Mouse (Mus musculus): Measurements from ENCODE around the gene Usp43. TPM values are rescaled to one million over a fixed set of nuclear protein-coding genes. Genes with fewer than 3 reads are reported as not detected.

Usp43 gene
- total RNA-seq, 2 experiments from 2014 or later, result 3.6 to 6.0 TPM

GRCm38 (mm10) chr11:67911074-67911473, 10.9 kb downstream of the Usp43 start:
- intact Hi-C loops (cut with DNase I), result no loop called here
- no peak for DNase-seq (ENCODE audit: low spot score in 2 of 2)

DNA sequence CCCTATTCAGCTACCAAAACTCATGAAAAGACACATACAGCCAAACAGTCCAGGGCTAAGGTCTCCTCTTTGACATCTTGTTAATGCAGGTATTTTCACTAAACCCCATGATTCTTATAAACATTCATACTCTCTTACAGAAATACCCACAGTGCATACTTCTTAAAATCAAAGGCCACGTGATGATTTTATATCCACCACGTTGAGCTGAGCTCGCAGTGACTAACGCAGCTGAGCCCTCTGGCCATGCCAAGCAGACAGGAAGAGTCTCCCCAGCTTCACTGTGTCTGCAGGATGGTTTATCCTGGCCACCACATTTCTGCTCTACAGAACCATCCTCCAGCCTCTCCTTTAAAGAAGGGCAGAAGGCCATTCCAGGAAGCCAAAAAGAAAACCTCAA, 18.2 kb downstream of the Usp43 start:
- no peak for DNase-seq (ENCODE audit: low spot score in 2 of 2)
- intact Hi-C loops (cut with DNase I), result no loop called here

GRCm38 (mm10) chr11:67897064-67897560, 24.8 kb downstream of the Usp43 start:
- peak; percentile 48 to 51 for DNase-seq (ENCODE audit: low spot score in 2 of 2)

GRCm38 (mm10) chr11:67895641-67896040, 26.3 kb downstream of the Usp43 start:
- intact Hi-C loops (cut with DNase I), result no loop called here
- no peak for DNase-seq (ENCODE audit: low spot score in 2 of 2)

More at GRCm38 (mm10) chr11:67897064-67897560, 24.8 kb downstream of the Usp43 start:
- intact Hi-C loops (cut with DNase I), result no loop called here

DNA sequence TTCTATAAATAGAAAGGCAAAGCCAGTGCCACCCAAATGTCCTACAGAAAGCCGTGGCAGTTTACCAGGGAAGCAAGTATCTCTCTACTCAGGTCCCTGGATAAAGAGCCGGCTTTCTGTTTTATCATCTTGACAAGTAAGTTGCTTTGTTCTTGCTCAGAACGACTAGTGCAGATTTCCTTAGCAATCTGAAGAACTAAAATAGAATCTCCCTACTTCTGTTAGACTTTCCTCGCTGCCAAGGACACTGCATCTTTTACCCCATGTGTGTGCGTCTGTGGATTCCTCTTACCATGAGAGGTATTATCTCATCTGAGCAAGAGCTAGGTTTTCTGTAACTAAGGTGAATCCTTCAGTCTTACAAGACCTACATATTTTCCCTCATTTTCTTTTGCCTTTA, 33.4 kb downstream of the Usp43 start:
- DNase-seq (ENCODE audit: low spot score in 2 of 2), result peak in 1 of 2 experiments; percentile 15
- intact Hi-C loops (cut with DNase I), result no loop called here

DNA sequence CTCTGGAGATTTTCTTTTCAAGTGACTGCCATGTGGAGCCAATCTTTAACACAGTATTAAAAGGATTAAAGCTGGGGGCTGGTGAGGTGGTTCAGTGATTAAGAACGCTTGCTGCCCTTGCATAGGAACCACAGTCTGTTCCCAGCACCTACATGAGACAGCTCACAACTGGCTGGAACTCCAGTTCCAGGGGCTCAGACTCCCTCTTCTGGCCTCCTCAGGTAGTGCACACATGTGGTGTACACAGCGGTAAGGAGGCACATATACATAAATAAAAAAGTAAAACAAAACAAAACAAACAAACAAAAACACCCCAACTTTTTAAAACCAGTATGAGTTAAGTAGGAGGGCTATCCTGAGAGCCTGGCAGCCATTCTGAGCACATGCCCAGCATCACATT, 36.0 kb downstream of the Usp43 start:
- intact Hi-C loops (cut with DNase I), result no loop called here
- no peak for DNase-seq (ENCODE audit: low spot score in 2 of 2)

GRCm38 (mm10) chr11:67865521-67866197, 56.3 kb downstream of the Usp43 start:
- intact Hi-C loops (cut with DNase I), result no loop called here
- DNase-seq (ENCODE audit: low spot score in 2 of 2), result no peak

DNA sequence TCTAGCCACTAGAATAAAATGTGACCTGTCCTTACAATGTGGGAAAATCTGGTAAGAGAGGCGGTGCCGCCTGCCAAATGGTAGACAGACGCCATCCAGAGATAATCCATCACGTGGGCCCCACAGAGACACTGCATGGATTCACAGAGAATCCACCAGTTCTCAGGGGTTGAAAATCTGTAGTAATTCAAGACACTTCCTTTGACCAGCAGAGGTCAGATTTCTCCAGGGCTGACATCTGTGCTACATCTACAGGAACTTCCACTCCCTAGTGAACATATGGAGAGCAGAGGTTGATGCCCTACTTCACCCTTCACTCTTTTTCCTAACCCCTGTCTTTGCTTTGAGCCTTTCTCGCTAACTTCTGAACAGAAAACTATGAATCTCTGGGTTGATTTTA, 56.9 kb downstream of the Usp43 start:
- no peak for DNase-seq (ENCODE audit: low spot score in 2 of 2)
- intact Hi-C loops (cut with DNase I), result no loop called here

- intact Hi-C loops (cut with DNase I), result no loop called here
- DNase-seq (ENCODE audit: low spot score in 2 of 2), result no peak
Observed at GRCm38 (mm10) chr11:67861399-67861838, 60.5 kb downstream of the Usp43 start.

DNA sequence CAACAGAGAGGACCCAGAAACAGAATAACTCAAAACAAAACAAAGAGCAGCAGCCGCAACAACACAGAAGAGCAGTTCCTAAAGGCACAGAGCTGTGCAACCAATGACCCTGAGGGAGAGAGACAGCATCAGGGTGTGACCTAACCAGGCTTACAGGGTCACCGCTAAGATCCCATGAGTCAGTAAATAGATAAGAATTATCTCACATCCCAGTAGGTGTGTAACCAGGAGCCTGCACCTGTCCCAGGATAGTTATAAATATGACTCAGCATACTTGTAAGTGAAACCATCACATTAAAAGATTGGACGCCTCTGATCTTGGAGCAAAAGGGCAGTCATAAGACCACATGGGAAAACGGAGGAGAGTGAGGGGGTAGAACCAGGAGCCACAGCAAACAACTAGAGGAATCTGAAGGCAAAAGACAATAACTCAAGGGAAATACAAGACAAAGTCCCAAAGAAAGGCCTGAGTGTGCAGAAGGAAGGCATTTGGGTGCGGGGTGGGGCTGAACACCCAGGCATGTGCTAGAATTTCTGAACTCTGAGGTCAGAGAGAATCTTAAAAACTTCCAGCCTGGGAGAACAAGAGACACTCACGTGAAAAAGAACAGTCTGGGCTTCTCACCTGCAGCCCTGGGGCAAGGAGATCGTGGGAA, 61.1 kb downstream of the Usp43 start:
- intact Hi-C loops (cut with DNase I), result no loop called here
- DNase-seq (ENCODE audit: low spot score in 2 of 2), result no peak

GRCm38 (mm10) chr11:67858518-67858917, 63.4 kb downstream of the Usp43 start:
- intact Hi-C loops (cut with DNase I), result no loop called here
- no peak for DNase-seq (ENCODE audit: low spot score in 2 of 2)

DNA sequence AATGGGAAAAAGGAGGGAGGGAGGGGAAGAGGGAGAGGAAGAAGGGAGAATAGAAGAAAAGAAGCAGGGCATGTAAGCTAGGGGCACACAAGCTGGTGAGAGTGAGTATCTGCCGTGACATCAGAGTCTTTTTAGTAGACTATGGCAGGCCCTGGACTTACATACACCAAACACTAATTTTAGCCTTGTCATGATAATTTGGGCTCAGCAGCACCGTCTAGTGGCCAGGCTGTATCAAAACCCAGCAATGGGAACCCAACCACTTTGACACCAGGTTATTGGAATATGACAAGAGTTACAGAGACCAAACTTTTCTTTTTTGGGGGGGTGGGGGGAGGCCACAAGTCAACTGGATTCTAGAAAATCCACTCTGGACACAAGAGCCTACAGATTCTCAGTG, 66.9 kb downstream of the Usp43 start:
- intact Hi-C loops (cut with DNase I), result loop anchor here (2.0 kb wide), 1 partner anchor 34 kb away; no protein-coding TSS in a partner anchor
- DNase-seq (ENCODE audit: low spot score in 2 of 2), result no peak

DNA sequence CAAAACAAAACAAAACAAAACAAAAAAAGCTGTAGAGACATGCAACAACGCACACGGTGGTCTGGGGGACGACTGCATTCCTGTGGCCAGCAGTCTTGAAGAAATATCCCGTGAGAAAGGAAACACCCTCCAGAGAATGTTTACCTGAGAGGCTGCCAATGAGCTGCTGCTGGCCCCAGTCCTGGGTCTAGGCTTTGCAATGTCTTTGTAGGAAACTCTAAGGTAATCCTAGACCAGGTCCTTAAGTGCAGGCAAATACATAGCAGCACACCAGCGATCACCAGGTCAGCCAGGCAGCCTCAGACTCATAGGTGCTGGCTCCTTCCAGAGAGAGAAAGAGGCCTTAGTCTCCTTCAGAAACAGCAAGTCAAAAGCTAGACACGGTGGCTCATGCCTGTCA, 68.0 kb downstream of the Usp43 start:
- no peak for DNase-seq (ENCODE audit: low spot score in 2 of 2)
- intact Hi-C loops (cut with DNase I), result loop anchor here (2.0 kb wide), 1 partner anchor 33 kb away; no protein-coding TSS in a partner anchor

DNA sequence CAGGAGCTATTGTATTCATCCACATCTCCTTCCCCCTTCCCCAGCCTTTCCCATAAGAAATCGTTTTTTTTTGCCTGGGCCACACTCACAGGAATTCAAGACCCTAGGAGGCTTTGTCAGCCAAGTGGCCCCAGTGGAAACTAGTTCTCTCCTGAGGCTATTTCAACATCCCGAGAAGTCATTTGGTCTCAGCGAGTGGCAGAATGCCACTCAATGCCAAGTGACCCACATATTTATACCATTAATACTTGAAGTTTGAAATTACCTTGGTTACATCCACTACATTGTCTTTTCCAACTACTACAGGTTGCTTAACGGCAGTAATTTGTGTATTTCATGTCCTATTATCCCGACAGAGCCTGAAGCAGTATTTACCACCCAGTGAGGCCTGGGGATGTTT, 70.2 kb downstream of the Usp43 start:
- DNase-seq (ENCODE audit: low spot score in 2 of 2), result no peak
- intact Hi-C loops (cut with DNase I), result no loop called here

DNA sequence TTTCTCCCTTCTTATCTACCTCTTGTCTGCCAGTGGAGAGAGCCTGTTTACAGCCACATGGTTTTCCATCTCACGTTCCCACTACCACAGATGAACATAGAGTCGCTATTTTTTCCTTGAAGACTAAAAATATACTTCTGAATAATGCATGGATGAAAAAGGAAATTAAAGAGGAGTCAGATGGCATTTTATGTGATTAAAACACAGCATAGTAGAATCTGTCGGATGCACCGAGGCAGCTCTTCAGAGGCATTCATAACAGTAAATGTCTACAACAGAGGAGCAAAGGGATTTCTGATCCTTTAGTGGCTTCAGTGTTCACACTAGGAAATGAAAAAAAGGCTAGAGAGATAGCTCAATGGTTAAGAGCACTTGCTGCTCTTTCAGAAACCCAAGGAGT, 76.8 kb downstream of the Usp43 start:
- DNase-seq (ENCODE audit: low spot score in 2 of 2), result no peak
- intact Hi-C loops (cut with DNase I), result no loop called here

- intact Hi-C loops (cut with DNase I), result no loop called here
Observed at GRCm38 (mm10) chr11:67839810-67840209, 82.1 kb downstream of the Usp43 start.

DNA sequence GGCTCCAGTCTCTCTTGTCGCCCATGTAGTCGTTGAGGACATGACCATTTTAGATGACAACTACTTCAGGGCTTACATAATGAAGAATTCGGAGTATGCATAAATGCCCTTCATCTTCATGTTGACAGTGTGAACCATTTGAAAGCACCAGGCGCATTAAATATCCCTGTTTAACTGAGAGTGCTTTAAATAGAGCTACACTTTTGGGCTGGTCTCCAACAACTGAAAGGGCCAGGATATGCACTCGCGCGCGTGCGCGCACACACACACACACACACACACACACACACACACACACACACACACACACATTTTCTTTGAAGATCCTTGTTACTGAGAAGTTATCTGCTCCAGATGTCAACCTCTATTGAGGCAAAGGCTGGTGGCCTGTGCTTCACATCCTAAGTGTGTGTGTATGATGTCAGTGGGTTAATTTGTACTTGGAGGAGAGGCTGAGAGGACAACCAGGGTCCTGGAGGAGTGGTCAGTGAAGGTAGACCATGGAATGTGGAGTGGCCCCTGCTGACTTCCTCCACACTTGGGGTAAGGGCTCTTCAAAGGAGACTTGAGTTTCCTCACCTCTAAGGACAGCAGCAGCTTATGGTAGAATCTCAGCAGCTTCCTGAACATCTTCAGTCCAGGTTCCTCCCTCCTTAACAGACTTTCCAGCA, 86.4 kb downstream of the Usp43 start:
- DNase-seq (ENCODE audit: low spot score in 2 of 2), result no peak
- intact Hi-C loops (cut with DNase I), result no loop called here

More at GRCm38 (mm10) chr11:67839810-67840209, 82.1 kb downstream of the Usp43 start:
- DNase-seq (ENCODE audit: low spot score in 2 of 2), result no peak

DNA sequence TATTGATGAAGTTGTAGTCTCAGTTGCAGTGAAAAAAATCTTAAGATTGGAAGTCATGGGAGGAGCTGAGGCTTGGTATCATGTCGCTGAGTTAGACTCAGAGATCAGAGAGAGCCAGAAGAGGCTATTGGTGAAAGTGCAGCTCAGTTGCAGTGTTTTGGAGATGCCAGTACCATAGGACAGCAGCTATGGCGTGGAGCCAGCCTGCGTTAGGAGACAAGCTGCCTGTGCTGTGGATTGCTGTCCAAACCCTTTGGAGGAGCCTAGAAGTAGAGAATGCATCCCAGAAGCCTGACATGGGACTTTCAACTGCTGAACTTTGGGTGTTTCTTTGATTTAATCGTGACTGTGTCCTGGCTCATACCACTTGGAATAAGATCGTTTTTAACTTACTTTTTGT, 90.1 kb downstream of the Usp43 start:
- intact Hi-C loops (cut with DNase I), result no loop called here

DNA sequence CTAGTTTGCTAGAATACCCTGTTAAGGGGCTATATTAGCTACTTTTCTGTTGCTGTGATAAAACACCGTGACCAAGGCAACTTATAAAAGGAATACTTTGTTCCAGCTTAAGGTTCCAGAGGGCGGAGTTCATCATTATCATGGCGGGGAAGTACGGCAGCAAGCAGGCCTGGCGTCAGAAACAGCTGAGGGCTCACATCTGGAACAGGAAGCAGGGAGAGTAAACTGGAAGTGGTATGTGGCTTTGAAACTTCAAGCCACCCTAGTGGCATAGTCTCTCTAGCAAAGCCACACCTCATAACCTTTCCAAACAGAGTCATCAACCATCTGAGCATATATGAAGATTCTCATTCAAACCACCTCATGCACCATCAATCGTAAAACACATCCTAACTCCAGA, 92.4 kb downstream of the Usp43 start:
- DNase-seq (ENCODE audit: low spot score in 2 of 2), result no peak
- intact Hi-C loops (cut with DNase I), result no loop called here

More for the DNA sequence above, 90.1 kb downstream of the Usp43 start:
- DNase-seq (ENCODE audit: low spot score in 2 of 2), result no peak

- intact Hi-C loops (cut with DNase I), result no loop called here
- DNase-seq (ENCODE audit: low spot score in 2 of 2), result no peak
Observed at GRCm38 (mm10) chr11:67828360-67829059, 93.4 kb downstream of the Usp43 start.
